Mouse (Mus musculus): ENCODE measurements around the gene Rnf43. TPM values are rescaled to one million over a fixed set of nuclear protein-coding genes. Genes with fewer than 3 reads are reported as not detected.
A peak's percentile ranks its signal among the peaks of the same experiment; 100 is the strongest.

Gene Rnf43
- total and polyA plus RNA-seq, 3 experiments: 8.7 to 28.4 (median 14.8) TPM

GRCm38 (mm10) chr11:87623160-87623559, 39.4 kb upstream of the Rnf43 start:
- ATAC-seq (ENCODE audit: extremely low read depth, insufficient number of reproducible peaks, low FRiP score, poor library complexity, severe bottlenecking): no peak
- TF ChIP-seq GATA1 (IDR thresholded peaks at IDR 0.05; ENCODE audit: borderline replicate concordance, low read length) (no peak), CTCF (IDR thresholded peaks at IDR 0.05; ENCODE audit: low read depth, low read length) (no peak), POLR2AphosphoS5 (IDR thresholded peaks at IDR 0.05; ENCODE audit: insufficient replicate concordance, low read depth, low read length) (no peak), GATA2 (IDR thresholded peaks at IDR 0.05; ENCODE audit: borderline replicate concordance, low read depth, low read length) (no peak), TAL1 (conservative IDR thresholded peaks at IDR 0.05; ENCODE audit: low read depth, low read length) (no peak)
- DNase-seq (ENCODE audit: low spot score): no peak
- H3K4me1 ChIP-seq (ENCODE audit: insufficient read depth, low read depth, low read length): peaks cover 2% of the 10 kb centered on the region; the same call in 1 of the 2 replicates
- H3K27me3 ChIP-seq (ENCODE audit: insufficient read depth, low read length): no peaks in the 10 kb centered on the region
- H3K4me3 ChIP-seq (ENCODE audit: low read depth, low read length): no peak overlapping the region
- H3K9me3 ChIP-seq (replicated peaks): no peaks in the 10 kb centered on the region
- H3K36me3 ChIP-seq (replicated peaks): peaks cover 13% of the 10 kb centered on the region

DNA sequence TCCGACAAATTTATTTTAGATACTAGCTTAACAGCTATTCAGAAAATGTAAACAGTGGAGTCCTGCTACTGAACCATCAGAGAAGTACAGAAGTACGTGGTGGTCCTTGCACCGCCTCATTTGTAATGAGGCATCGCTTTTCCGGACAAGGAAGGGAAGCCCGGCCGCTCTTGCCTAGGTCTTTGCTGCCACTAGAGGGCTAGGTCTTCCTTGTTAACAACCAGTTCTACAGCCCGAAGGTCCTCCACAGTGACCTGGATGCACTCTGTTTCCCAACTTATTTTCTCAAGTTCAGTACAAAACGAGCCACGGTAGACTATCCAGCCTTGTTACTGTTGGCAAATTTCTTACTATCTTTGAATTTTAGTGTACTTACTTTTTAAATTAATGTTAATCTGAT, 32.7 kb upstream of the Rnf43 start:
- Histone ChIP-seq H3K9me3 (replicated peaks) (no peaks in the 10 kb centered on the region), H3K4me1 (ENCODE audit: insufficient read depth, low read depth, low read length) (no peaks in the 10 kb centered on the region; the same call in 1 of the 2 replicates), H3K36me3 (replicated peaks) (no peaks in the 10 kb centered on the region), H3K27me3 (ENCODE audit: insufficient read depth, low read length) (no peaks in the 10 kb centered on the region), H3K4me3 (ENCODE audit: low read depth, low read length) (no peak overlapping the region)
- no peak for DNase-seq (ENCODE audit: low spot score)
- TF ChIP-seq TAL1 (conservative IDR thresholded peaks at IDR 0.05; ENCODE audit: low read depth, low read length) (no peak), CTCF (IDR thresholded peaks at IDR 0.05; ENCODE audit: low read depth, low read length) (0 out of 2 replicates have a peak, but pooled peaks have one; percentile 9), GATA1 (IDR thresholded peaks at IDR 0.05; ENCODE audit: borderline replicate concordance, low read length) (no peak)
- ATAC-seq (ENCODE audit: extremely low read depth, insufficient number of reproducible peaks, low FRiP score, poor library complexity, severe bottlenecking): no peak

- H3K4me3 ChIP-seq (ENCODE audit: low read depth, low read length): peak overlapping the region; percentile 73
- H3K4me1 ChIP-seq (ENCODE audit: insufficient read depth, low read depth, low read length): peaks cover 10% of the 10 kb centered on the region
- DNase-seq (ENCODE audit: low spot score): no peak
- H3K36me3 ChIP-seq (replicated peaks): no peaks in the 10 kb centered on the region
- ATAC-seq (ENCODE audit: extremely low read depth, insufficient number of reproducible peaks, low FRiP score, poor library complexity, severe bottlenecking): no peak
- H3K9me3 ChIP-seq (replicated peaks): no peaks in the 10 kb centered on the region
- no peaks in the 10 kb centered on the region for H3K27me3 ChIP-seq (ENCODE audit: insufficient read depth, low read length)
- no peak for TF ChIP-seq GATA2 (IDR thresholded peaks at IDR 0.05; ENCODE audit: borderline replicate concordance, low read depth, low read length)
- TF ChIP-seq POLR2AphosphoS5 (IDR thresholded peaks at IDR 0.05; ENCODE audit: insufficient replicate concordance, low read depth, low read length): no peak
- TF ChIP-seq TAL1 (conservative IDR thresholded peaks at IDR 0.05; ENCODE audit: low read depth, low read length): no peak
- no peak for TF ChIP-seq GATA1 (IDR thresholded peaks at IDR 0.05; ENCODE audit: borderline replicate concordance, low read length)
- no peak for TF ChIP-seq CTCF (IDR thresholded peaks at IDR 0.05; ENCODE audit: low read depth, low read length)
Observed at GRCm38 (mm10) chr11:87638793-87639192, 23.7 kb upstream of the Rnf43 start.

DNA sequence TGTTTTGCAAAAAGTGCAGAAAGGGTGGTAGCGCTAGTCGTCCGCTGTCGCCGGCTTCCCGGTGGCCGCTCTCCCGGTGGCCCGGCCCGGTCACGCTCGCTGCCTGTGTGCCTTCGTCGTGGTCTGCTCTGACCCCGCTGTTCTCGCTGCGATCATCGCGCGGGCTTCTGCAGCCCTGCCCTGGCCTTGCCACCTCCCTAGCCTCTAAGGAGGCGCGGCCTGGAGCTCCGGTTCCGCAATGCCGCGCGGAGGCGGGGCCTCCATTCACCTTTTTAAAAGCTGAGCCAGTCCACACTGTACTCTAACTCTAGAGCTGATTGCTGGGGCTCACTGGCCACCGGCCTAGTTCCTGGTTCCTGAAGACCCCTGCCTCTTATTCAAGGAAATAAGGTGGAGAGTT, 23.3 kb upstream of the Rnf43 start:
- H3K4me3 ChIP-seq (ENCODE audit: low read depth, low read length): peak overlapping the region; percentile 73
- TF ChIP-seq GATA2 (IDR thresholded peaks at IDR 0.05; ENCODE audit: borderline replicate concordance, low read depth, low read length) (no peak), TAL1 (conservative IDR thresholded peaks at IDR 0.05; ENCODE audit: low read depth, low read length) (no peak), GATA1 (IDR thresholded peaks at IDR 0.05; ENCODE audit: borderline replicate concordance, low read length) (no peak), POLR2AphosphoS5 (IDR thresholded peaks at IDR 0.05; ENCODE audit: insufficient replicate concordance, low read depth, low read length) (no peak), CTCF (IDR thresholded peaks at IDR 0.05; ENCODE audit: low read depth, low read length) (no peak)

DNA sequence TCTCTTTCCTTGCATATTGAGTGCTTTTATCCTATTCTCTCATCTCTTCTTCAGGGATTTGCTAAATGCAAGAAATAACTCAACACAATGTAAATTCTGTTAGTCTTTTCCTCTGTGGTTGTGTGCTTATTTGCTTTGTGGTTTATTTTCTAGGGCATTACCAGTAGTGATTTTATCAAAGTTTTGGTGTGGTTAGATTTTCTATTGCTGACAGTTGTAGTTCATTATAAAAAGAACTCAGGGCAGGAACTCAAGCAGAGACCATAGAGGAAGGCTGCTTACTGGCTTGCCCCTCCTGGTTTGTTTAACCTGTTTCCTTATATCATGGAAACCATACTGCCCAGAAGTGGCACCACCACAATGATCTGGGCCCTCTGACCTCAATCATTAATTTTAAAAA, 19.7 kb upstream of the Rnf43 start:
- no peaks in the 10 kb centered on the region for H3K36me3 ChIP-seq (replicated peaks)
- TF ChIP-seq CTCF (IDR thresholded peaks at IDR 0.05; ENCODE audit: low read depth, low read length): no peak
- TF ChIP-seq GATA1 (IDR thresholded peaks at IDR 0.05; ENCODE audit: borderline replicate concordance, low read length): no peak
- no peak for TF ChIP-seq TAL1 (conservative IDR thresholded peaks at IDR 0.05; ENCODE audit: low read depth, low read length)
- no peak for TF ChIP-seq POLR2AphosphoS5 (IDR thresholded peaks at IDR 0.05; ENCODE audit: insufficient replicate concordance, low read depth, low read length)
- no peak for TF ChIP-seq GATA2 (IDR thresholded peaks at IDR 0.05; ENCODE audit: borderline replicate concordance, low read depth, low read length)
- no peaks in the 10 kb centered on the region for H3K9me3 ChIP-seq (replicated peaks)
- DNase-seq (ENCODE audit: low spot score): no peak
- ATAC-seq (ENCODE audit: extremely low read depth, insufficient number of reproducible peaks, low FRiP score, poor library complexity, severe bottlenecking): no peak
- no peak overlapping the region for H3K4me3 ChIP-seq (ENCODE audit: low read depth, low read length)
- peaks cover 5% of the 10 kb centered on the region; the same call in 1 of the 2 replicates for H3K27me3 ChIP-seq (ENCODE audit: insufficient read depth, low read length)
- H3K4me1 ChIP-seq (ENCODE audit: insufficient read depth, low read depth, low read length): peaks cover 17% of the 10 kb centered on the region

More for the DNA sequence above, 23.3 kb upstream of the Rnf43 start:
- H3K9me3 ChIP-seq (replicated peaks): no peaks in the 10 kb centered on the region
- H3K36me3 ChIP-seq (replicated peaks): no peaks in the 10 kb centered on the region
- DNase-seq (ENCODE audit: low spot score) (peak; percentile 79), ATAC-seq (ENCODE audit: extremely low read depth, insufficient number of reproducible peaks, low FRiP score, poor library complexity, severe bottlenecking) (peak; percentile 63)
- H3K4me1 ChIP-seq (ENCODE audit: insufficient read depth, low read depth, low read length): peaks cover 10% of the 10 kb centered on the region
- no peaks in the 10 kb centered on the region for H3K27me3 ChIP-seq (ENCODE audit: insufficient read depth, low read length)

GRCm38 (mm10) chr11:87654693-87655092, 7.8 kb upstream of the Rnf43 start:
- DNase-seq (ENCODE audit: low spot score) (no peak), ATAC-seq (ENCODE audit: extremely low read depth, insufficient number of reproducible peaks, low FRiP score, poor library complexity, severe bottlenecking) (no peak)
- Histone ChIP-seq H3K4me3 (ENCODE audit: low read depth, low read length) (no peak overlapping the region), H3K36me3 (replicated peaks) (no peaks in the 10 kb centered on the region), H3K4me1 (ENCODE audit: insufficient read depth, low read depth, low read length) (peaks cover 4% of the 10 kb centered on the region; the same call in 1 of the 2 replicates), H3K27me3 (ENCODE audit: insufficient read depth, low read length) (peaks cover 11% of the 10 kb centered on the region), H3K9me3 (replicated peaks) (no peaks in the 10 kb centered on the region)
- no peak for TF ChIP-seq POLR2AphosphoS5 (IDR thresholded peaks at IDR 0.05; ENCODE audit: insufficient replicate concordance, low read depth, low read length)
- TF ChIP-seq TAL1 (conservative IDR thresholded peaks at IDR 0.05; ENCODE audit: low read depth, low read length): no peak
- TF ChIP-seq GATA2 (IDR thresholded peaks at IDR 0.05; ENCODE audit: borderline replicate concordance, low read depth, low read length): no peak
- TF ChIP-seq CTCF (IDR thresholded peaks at IDR 0.05; ENCODE audit: low read depth, low read length): no peak
- no peak for TF ChIP-seq GATA1 (IDR thresholded peaks at IDR 0.05; ENCODE audit: borderline replicate concordance, low read length)
